Mouse (Mus musculus): ENCODE results near the gene Nrxn3. TPM values are rescaled to one million over a fixed set of nuclear protein-coding genes. Genes with fewer than 3 reads are reported as not detected.
A peak's percentile ranks its signal among the peaks of the same experiment; 100 is the strongest.

The Nrxn3 gene
- 2.0 and 2.2 TPM in 2 replicates for polyA plus RNA-seq (2016; fragmentation: Nextera tagmentation; extraction: Ambion mirVana)

- H3K4me3 ChIP-seq = peak within 1 kb of the TSS; percentile 33
- H3K4me1 ChIP-seq (replicated peaks) = 0 out of 2 replicates have a peak, but pooled peaks cover 10% of the 10 kb centered on the region
- no peak within 1 kb of the TSS for H3K9ac ChIP-seq
- H3K4me2 ChIP-seq = peak within 1 kb of the TSS; percentile 60
- H3K27ac ChIP-seq (ENCODE audit: poor library complexity, severe bottlenecking) = no peak within 1 kb of the TSS
- H3K27me3 ChIP-seq (replicated peaks) = no peaks in the 10 kb centered on the region
- peak; percentile 84 for ATAC-seq (ENCODE audit: insufficient number of reproducible peaks, low FRiP score)
- 4% methylated on average over 9 of the region's 9 CpGs for WGBS
- no peaks in the 10 kb centered on the region for H3K36me3 ChIP-seq
- H3K9me3 ChIP-seq (replicated peaks) = no peaks in the 10 kb centered on the region
These were observed at the start of gene Nrxn3 for GRCm38 (mm10) chr12:88722691-88723070. Gene Nrxn3 (plus strand): TSS chr12:88722876.

DNA sequence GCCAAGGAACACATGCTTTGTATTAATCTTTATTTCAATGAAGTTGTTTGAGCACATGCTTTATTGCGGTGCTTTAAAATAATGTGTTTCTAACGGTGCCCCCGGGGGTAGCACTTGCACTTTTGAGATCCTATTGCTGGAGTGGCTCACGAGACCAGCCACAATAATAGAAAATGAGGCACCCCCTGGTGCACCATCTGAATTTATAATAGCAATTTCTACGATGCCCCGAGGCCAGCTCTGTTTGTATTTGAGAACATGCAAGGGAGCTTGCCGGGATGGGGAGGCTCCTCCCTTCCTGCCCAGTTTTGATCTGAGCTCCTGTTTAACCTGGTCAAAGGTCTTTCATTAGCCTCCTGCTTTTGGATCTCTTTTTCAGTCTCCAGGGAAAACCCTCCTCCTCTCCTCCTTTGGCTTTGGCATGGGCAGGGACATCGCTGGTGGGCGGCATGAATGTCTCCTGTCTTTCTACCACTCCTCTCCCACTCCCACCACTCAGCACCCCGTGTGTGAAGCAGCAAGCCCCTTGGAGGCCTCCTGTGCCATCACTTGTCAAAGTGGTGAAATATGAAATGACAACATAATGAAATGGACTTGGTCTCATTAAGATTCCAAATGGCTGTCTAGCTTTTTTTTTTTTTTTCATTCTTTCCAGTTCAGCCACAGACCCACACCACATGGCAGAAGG, 18.4 kb upstream of the Nrxn3 start:
- no peaks in the 10 kb centered on the region for H3K36me3 ChIP-seq
- H3K27ac ChIP-seq (ENCODE audit: poor library complexity, severe bottlenecking) = no peak overlapping the region
- WGBS = 73% methylated on average over 10 of the region's 10 CpGs
- no peak for ATAC-seq (ENCODE audit: insufficient number of reproducible peaks, low FRiP score)
- no peaks in the 10 kb centered on the region for H3K9me3 ChIP-seq (replicated peaks)
- H3K4me1 ChIP-seq (replicated peaks) = no peaks in the 10 kb centered on the region
- no peaks in the 10 kb centered on the region for H3K27me3 ChIP-seq (replicated peaks)
- no peak overlapping the region for H3K4me2 ChIP-seq
- H3K4me3 ChIP-seq = no peak overlapping the region
- no peak overlapping the region for H3K9ac ChIP-seq

DNA sequence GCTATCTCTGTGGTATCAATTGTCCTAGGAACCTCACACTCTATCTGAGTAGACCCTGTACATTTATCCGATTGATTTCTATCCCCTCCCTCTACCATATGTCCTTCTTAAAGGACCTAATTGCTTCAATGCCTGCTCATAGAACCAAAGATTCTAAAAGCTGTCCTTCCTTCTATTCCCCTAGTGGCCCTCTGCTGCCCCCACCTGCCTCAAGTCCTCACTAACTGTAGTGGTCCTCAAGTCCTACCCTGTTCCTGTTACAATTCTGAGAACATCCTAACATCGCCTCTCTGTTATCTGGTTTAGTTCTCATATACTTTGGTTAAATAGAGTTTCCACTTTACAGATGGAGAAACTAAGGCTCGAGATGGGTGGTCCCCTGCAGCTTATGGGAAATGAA, 16.7 kb upstream of the Nrxn3 start:
- H3K9me3 ChIP-seq (replicated peaks) = no peaks in the 10 kb centered on the region
- H3K4me2 ChIP-seq = no peak overlapping the region
- H3K4me1 ChIP-seq (replicated peaks) = no peaks in the 10 kb centered on the region
- H3K27ac ChIP-seq (ENCODE audit: poor library complexity, severe bottlenecking) = no peak overlapping the region
- no peaks in the 10 kb centered on the region for H3K36me3 ChIP-seq
- H3K4me3 ChIP-seq = no peak overlapping the region
- ATAC-seq (ENCODE audit: insufficient number of reproducible peaks, low FRiP score) = no peak
- WGBS = 60% methylated on average over 3 of the region's 3 CpGs
- no peaks in the 10 kb centered on the region for H3K27me3 ChIP-seq (replicated peaks)
- no peak overlapping the region for H3K9ac ChIP-seq

- no peaks in the 10 kb centered on the region for H3K27me3 ChIP-seq (replicated peaks)
- no peak overlapping the region for H3K4me2 ChIP-seq
- no peaks in the 10 kb centered on the region for H3K4me1 ChIP-seq (replicated peaks)
- no peak overlapping the region for H3K4me3 ChIP-seq
- ATAC-seq (ENCODE audit: insufficient number of reproducible peaks, low FRiP score) = no peak
- no peaks in the 10 kb centered on the region for H3K36me3 ChIP-seq
- H3K9me3 ChIP-seq (replicated peaks) = no peaks in the 10 kb centered on the region
- no peak overlapping the region for H3K9ac ChIP-seq
- H3K27ac ChIP-seq (ENCODE audit: poor library complexity, severe bottlenecking) = no peak overlapping the region
- whole genome bisulfite sequencing = 72% methylated on average over 3 of the region's 3 CpGs
These were observed 14.9 kb upstream of the Nrxn3 start for GRCm38 (mm10) chr12:88707786-88708185.

- no peaks in the 10 kb centered on the region for H3K4me1 ChIP-seq (replicated peaks)
- no peak overlapping the region for H3K4me2 ChIP-seq
- H3K9ac ChIP-seq = no peak overlapping the region
- no peaks in the 10 kb centered on the region for H3K9me3 ChIP-seq (replicated peaks)
- H3K4me3 ChIP-seq = no peak overlapping the region
- no peaks in the 10 kb centered on the region for H3K36me3 ChIP-seq
- 8% methylated on average over 11 of the region's 11 CpGs for WGBS
- ATAC-seq (ENCODE audit: insufficient number of reproducible peaks, low FRiP score) = no peak
- H3K27ac ChIP-seq (ENCODE audit: poor library complexity, severe bottlenecking) = no peak overlapping the region
- H3K27me3 ChIP-seq (replicated peaks) = no peaks in the 10 kb centered on the region
These were observed 13.5 kb upstream of the Nrxn3 start for GRCm38 (mm10) chr12:88709223-88709622.

GRCm38 (mm10) chr12:88713456-88713855, 9.2 kb upstream of the Nrxn3 start:
- WGBS = 53% methylated on average over 4 of the region's 4 CpGs
- Histone ChIP-seq H3K9me3 (replicated peaks) (no peaks in the 10 kb centered on the region), H3K27ac (ENCODE audit: poor library complexity, severe bottlenecking) (no peak overlapping the region), H3K4me1 (replicated peaks) (no peaks in the 10 kb centered on the region), H3K27me3 (replicated peaks) (no peaks in the 10 kb centered on the region), H3K4me3 (no peak overlapping the region), H3K4me2 (no peak overlapping the region), H3K9ac (no peak overlapping the region), H3K36me3 (no peaks in the 10 kb centered on the region)
- ATAC-seq (ENCODE audit: insufficient number of reproducible peaks, low FRiP score) = no peak

DNA sequence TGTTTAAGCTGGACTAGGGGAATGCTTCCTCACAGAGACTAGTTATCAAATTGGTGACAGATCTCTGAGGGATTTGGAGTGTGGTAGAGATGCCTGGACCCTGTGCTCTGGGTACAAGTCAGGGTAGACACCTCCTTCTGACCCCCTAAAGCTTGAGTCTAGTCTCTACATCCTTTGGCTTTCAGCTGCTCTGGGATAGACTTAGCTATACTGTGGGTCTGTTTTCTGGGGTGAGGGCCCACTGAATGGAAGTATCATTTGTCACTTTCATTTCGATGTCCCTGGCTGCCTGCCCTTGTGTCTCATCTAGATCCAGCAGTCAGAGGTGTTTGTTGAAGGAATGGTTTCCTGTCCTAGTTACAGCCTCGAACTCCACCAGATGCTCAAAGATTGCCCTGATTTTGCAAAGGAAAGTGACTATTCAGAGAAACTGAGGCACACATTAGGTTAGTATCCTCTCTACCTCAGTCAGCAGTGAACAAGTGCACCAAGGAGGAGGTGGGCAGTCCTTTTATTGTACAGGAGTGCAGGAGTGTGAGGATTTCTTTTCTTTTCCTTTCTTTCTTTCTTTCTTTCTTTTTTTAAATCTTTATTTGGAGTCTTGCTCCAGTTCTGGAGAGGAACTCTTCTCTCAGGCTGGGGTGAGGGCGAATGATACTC, 515 bp upstream of the Nrxn3 start:
- Histone ChIP-seq H3K27ac (ENCODE audit: poor library complexity, severe bottlenecking) (no peak overlapping the region), H3K4me3 (0 out of 2 replicates have a peak overlapping the region, but pooled peaks have one; percentile 33), H3K27me3 (replicated peaks) (no peaks in the 10 kb centered on the region), H3K36me3 (no peaks in the 10 kb centered on the region), H3K4me1 (replicated peaks) (0 out of 2 replicates have a peak, but pooled peaks cover 10% of the 10 kb centered on the region), H3K9me3 (replicated peaks) (no peaks in the 10 kb centered on the region), H3K4me2 (peak overlapping the region; percentile 60), H3K9ac (no peak overlapping the region)
- ATAC-seq (ENCODE audit: insufficient number of reproducible peaks, low FRiP score) = no peak
- WGBS = 24% methylated on average over 3 of the region's 3 CpGs

DNA sequence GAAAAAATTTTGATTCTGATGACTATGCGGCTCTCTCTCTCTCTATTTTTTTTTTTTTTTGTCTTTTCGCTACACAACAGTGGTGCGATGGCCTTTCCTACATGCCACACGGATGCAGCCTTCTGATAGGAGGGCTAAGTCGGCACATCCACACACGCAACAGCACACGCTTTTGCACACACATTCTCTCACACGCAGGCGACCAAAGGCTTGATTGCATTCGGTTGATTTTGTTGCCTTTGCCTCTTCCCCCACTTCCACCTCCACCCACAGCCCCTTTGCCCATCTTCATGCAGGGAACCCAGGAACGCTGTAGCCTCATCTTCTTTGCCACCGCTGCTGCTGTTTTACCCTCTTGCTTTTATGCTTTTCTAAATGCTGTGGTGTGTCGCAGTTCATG, 3.6 kb downstream of the Nrxn3 start:
- no peaks in the 10 kb centered on the region for H3K9me3 ChIP-seq (replicated peaks)
- H3K4me2 ChIP-seq = no peak overlapping the region
- no peak for ATAC-seq (ENCODE audit: insufficient number of reproducible peaks, low FRiP score)
- H3K4me1 ChIP-seq (replicated peaks) = 0 out of 2 replicates have a peak, but pooled peaks cover 10% of the 10 kb centered on the region
- 86% methylated on average over 13 of the region's 13 CpGs for WGBS
- no peaks in the 10 kb centered on the region for H3K36me3 ChIP-seq
- H3K27me3 ChIP-seq (replicated peaks) = no peaks in the 10 kb centered on the region
- H3K9ac ChIP-seq = no peak overlapping the region
- H3K4me3 ChIP-seq = no peak overlapping the region
- no peak overlapping the region for H3K27ac ChIP-seq (ENCODE audit: poor library complexity, severe bottlenecking)

GRCm38 (mm10) chr12:88726755-88727154, 4.1 kb downstream of the Nrxn3 start:
- Histone ChIP-seq H3K9me3 (replicated peaks) (no peaks in the 10 kb centered on the region), H3K27me3 (replicated peaks) (no peaks in the 10 kb centered on the region), H3K27ac (ENCODE audit: poor library complexity, severe bottlenecking) (no peak overlapping the region), H3K36me3 (no peaks in the 10 kb centered on the region), H3K9ac (no peak overlapping the region), H3K4me3 (no peak overlapping the region), H3K4me1 (replicated peaks) (0 out of 2 replicates have a peak, but pooled peaks cover 10% of the 10 kb centered on the region), H3K4me2 (no peak overlapping the region)
- 77% methylated on average over 6 of the region's 6 CpGs for WGBS
- no peak for ATAC-seq (ENCODE audit: insufficient number of reproducible peaks, low FRiP score)

DNA sequence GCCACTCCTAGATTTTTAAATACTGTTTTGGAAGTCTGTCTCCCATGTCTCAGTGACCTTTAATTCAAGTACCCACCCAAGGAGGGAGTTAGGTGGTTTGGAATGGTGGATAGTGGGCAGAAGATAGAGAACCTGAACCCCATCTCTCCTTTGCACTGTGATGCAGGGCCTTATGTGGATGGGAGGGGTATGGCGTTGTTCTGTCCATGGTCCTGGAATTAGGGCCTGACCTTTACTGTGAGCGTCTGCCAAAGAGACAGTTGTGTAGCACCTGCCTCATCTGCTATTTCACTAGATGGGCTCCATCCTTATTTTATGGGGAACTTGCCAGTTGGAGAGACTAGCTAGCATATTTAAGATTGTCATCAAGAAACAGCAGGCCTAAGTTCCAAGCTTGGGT, 8.0 kb downstream of the Nrxn3 start:
- no peaks in the 10 kb centered on the region for H3K36me3 ChIP-seq
- WGBS = 45% methylated on average over 2 of the region's 2 CpGs
- H3K27ac ChIP-seq (ENCODE audit: poor library complexity, severe bottlenecking) = no peak overlapping the region
- no peaks in the 10 kb centered on the region for H3K4me1 ChIP-seq (replicated peaks)
- no peaks in the 10 kb centered on the region for H3K27me3 ChIP-seq (replicated peaks)
- no peak overlapping the region for H3K9ac ChIP-seq
- no peak overlapping the region for H3K4me2 ChIP-seq
- H3K4me3 ChIP-seq = no peak overlapping the region
- H3K9me3 ChIP-seq (replicated peaks) = no peaks in the 10 kb centered on the region
- ATAC-seq (ENCODE audit: insufficient number of reproducible peaks, low FRiP score) = no peak

GRCm38 (mm10) chr12:88735045-88735444, 12.4 kb downstream of the Nrxn3 start:
- no peak for ATAC-seq (ENCODE audit: insufficient number of reproducible peaks, low FRiP score)
- H3K9ac ChIP-seq = no peak overlapping the region
- H3K36me3 ChIP-seq = no peaks in the 10 kb centered on the region
- no peak overlapping the region for H3K27ac ChIP-seq (ENCODE audit: poor library complexity, severe bottlenecking)
- H3K9me3 ChIP-seq (replicated peaks) = no peaks in the 10 kb centered on the region
- 42% methylated on average over 1 of the region's 1 CpGs for WGBS
- H3K4me2 ChIP-seq = no peak overlapping the region
- no peaks in the 10 kb centered on the region for H3K4me1 ChIP-seq (replicated peaks)
- H3K27me3 ChIP-seq (replicated peaks) = no peaks in the 10 kb centered on the region
- H3K4me3 ChIP-seq = no peak overlapping the region
